22 mouse cellular contexts compared by ENCODE assay signal in genomic region chr7:84579769-84580168, GRCm38 (mm10). TPM values are rescaled to one million over a fixed set of nuclear protein-coding genes. Genes with fewer than 3 reads are reported as not detected.
DNase-seq lines count a peak whose midpoint lies in the region.
"Had no signal": no experiment of that assay in that cellular context is flagged by ENCODE, and none has a peak within 500 bp of the region (broad histone marks: within the 10 kb centered on the region; RNA-seq: fewer than 3 reads in every experiment).

No protein-coding gene starts in this region.

- no peak overlapping the region for H3K4me3 ChIP-seq in heart, embryonic 10.5 days
- H3K4me3 ChIP-seq: embryonic facial prominence, embryonic 15.5 days; erythroblast, embryonic 14.5 days; forebrain, embryonic 10.5 days; gastrocnemius, adult 2 months; heart, embryonic 12.5 days had no signal

- H3K4me1 ChIP-seq in heart, embryonic 10.5 days = no peaks in the 10 kb centered on the region; the same call in 1 of the 2 replicates
- H3K4me1 ChIP-seq: embryonic facial prominence, embryonic 15.5 days; forebrain, embryonic 10.5 days; heart, embryonic 12.5 days had no signal

- DNase-seq in adrenal gland, adult 2 months = peak; percentile 0
- DNase-seq in adrenal gland, postnatal 10 days = no peak
- DNase-seq in heart, embryonic 10.5 days (ENCODE audit: low spot score) = peak; percentile 42
- DNase-seq in heart, postnatal 36 days = no peak
- DNase-seq in right cerebral cortex, adult 18-20 months = peak; percentile 52
- no peak for DNase-seq in right cerebral cortex, postnatal 14 days
- no peak for DNase-seq in gastrocnemius, postnatal 10 days
- DNase-seq: adrenal gland, postnatal 25 days; B cell, adult 2 months; cerebellum, adult 8-10 months; cerebellum, postnatal 14 days; embryo, embryonic 11 days; gastrocnemius, adult 2 months; gastrocnemius, postnatal 36 days; heart, adult 18-20 months had no signal

- intact Hi-C loops in heart, postnatal 36 days (cut with DNase I) = no loop called here

- no peak overlapping the region for H3K27ac ChIP-seq in heart, embryonic 10.5 days
- H3K27ac ChIP-seq: embryonic facial prominence, embryonic 15.5 days; forebrain, embryonic 10.5 days; gastrocnemius, adult 2 months had no signal

- no peaks in the 10 kb centered on the region for H3K9me3 ChIP-seq in heart, embryonic 10.5 days
- H3K9me3 ChIP-seq: embryonic facial prominence, embryonic 15.5 days; forebrain, embryonic 10.5 days; G1E; heart, embryonic 12.5 days had no signal

- 74% methylated on average over 1 of the region's 1 CpGs for WGBS in heart, embryonic 10.5 days

- no peaks in the 10 kb centered on the region for H3K27me3 ChIP-seq in heart, embryonic 10.5 days (ENCODE audit: insufficient read depth, poor library complexity, severe bottlenecking)
- H3K27me3 ChIP-seq: embryonic facial prominence, embryonic 15.5 days; heart, embryonic 12.5 days had no signal

- no peaks in the 10 kb centered on the region for H3K36me3 ChIP-seq in heart, embryonic 10.5 days
- H3K36me3 ChIP-seq: embryonic facial prominence, embryonic 15.5 days; forebrain, embryonic 10.5 days; G1E; heart, embryonic 12.5 days had no signal

RNA-seq across cellular contexts. Expression of gene Fah, which starts 26.8 kb away (rescaled TPM):
- 100 to 1,000 TPM in 1 of 2 experiments, 10 to 100 TPM in 1; 48.4 to 106 TPM for total RNA-seq in adrenal gland, adult 2 months (2021)
- polyA plus RNA-seq in adrenal gland, adult 2 months (2012; rRNA removed) = 73.8 and 74.4 TPM in 2 replicates
- 10 to 100 TPM; 57.6 to 84.5 TPM for total RNA-seq in adrenal gland, postnatal 10 days (2021)
- polyA plus RNA-seq in heart, embryonic 10.5 days (2016; fragmentation: Nextera tagmentation; extraction: Ambion mirVana) = 9.9 and 14.7 TPM in 2 replicates
- total RNA-seq in heart, postnatal 36 days (2021) = 10 to 100 TPM; 19.8 to 22.6 TPM
- 1 to 10 TPM; 2.6 to 3.1 TPM for total RNA-seq in gastrocnemius, postnatal 10 days (2021)

RNA-seq across cellular contexts. Expression of gene Gm2115, which starts 51.0 kb away (rescaled TPM):
- total RNA-seq in adrenal gland, adult 2 months (2021) = 10 to 100 TPM; 31.0 to 57.7 TPM
- 14.8 and 15.0 TPM in 2 replicates for polyA plus RNA-seq in adrenal gland, adult 2 months (2012; rRNA removed)
- total RNA-seq in adrenal gland, postnatal 10 days (2021) = 10 to 100 TPM; 10.1 to 10.2 TPM
- 0.06 TPM in 2 replicates for polyA plus RNA-seq in heart, embryonic 10.5 days (2016; fragmentation: Nextera tagmentation; extraction: Ambion mirVana)
- under 1 TPM; 0.11 to 0.16 TPM for total RNA-seq in heart, postnatal 36 days (2021)
- under 1 TPM; 0.59 to 0.65 TPM for total RNA-seq in gastrocnemius, postnatal 10 days (2021)
- total RNA-seq: common myeloid progenitor, adult 5-6 weeks had no signal
- polyA plus RNA-seq: erythroblast, embryonic 14.5 days; G1E; inflammation-experienced regulatory T-cells, adult 6 months had no signal

Comparison
In these comparisons a context has a peak if more than half of its experiments do, and no peak if none do; other contexts are left out.
1. DNase-seq: peak in adrenal gland, adult 2 months (single experiment), heart, embryonic 10.5 days (single experiment) and right cerebral cortex, adult 18-20 months (single experiment); none in adrenal gland, postnatal 10 days (single experiment), heart, postnatal 36 days (0 of 2), right cerebral cortex, postnatal 14 days (single experiment) and gastrocnemius, postnatal 10 days (single experiment).
2. RNA of gene Fah, which starts 26.8 kb away (total RNA-seq): 48.4 to 106 TPM in adrenal gland, adult 2 months, 57.6 to 84.5 TPM in adrenal gland, postnatal 10 days and 19.8 to 22.6 TPM in heart, postnatal 36 days; 2.6 to 3.1 TPM in gastrocnemius, postnatal 10 days; every median in the first group is over 4 times any median in the second.
3. RNA of gene Gm2115, which starts 51.0 kb away (total RNA-seq): 31.0 to 57.7 TPM in adrenal gland, adult 2 months and 10.1 to 10.2 TPM in adrenal gland, postnatal 10 days; 0.59 to 0.65 TPM in gastrocnemius, postnatal 10 days and 0.11 to 0.16 TPM in heart, postnatal 36 days; every median in the first group is over 4 times any median in the second.